Comparison of ENCODE assay signal across 20 mouse cellular contexts in genomic region chr14:104867540-104867939, GRCm38 (mm10).
DNase-seq lines count a peak whose midpoint lies in the region; ATAC-seq and TF ChIP-seq lines count a peak whose summit lies in the region.
"Had no signal": no experiment of that assay in that cellular context is flagged by ENCODE, and none has a peak within 500 bp of the region (broad histone marks: within the 10 kb centered on the region; RNA-seq: fewer than 3 reads in every experiment).

No protein-coding gene starts in this region.

- TF ChIP-seq POLR2A in lung, adult 2 months (IDR thresholded peaks at IDR 0.05; ENCODE audit: borderline replicate concordance, extremely low read depth, low read depth, low read length), result no peak

- WGBS in lung, adult 2 months, result 52% methylated on average over 6 of the region's 6 CpGs

- no peaks in the 10 kb centered on the region for H3K4me1 ChIP-seq in lung, adult 2 months (ENCODE audit: control insufficient read depth, insufficient read depth, low read length)
- H3K4me1 ChIP-seq: embryonic facial prominence, embryonic 15.5 days; forebrain, embryonic 10.5 days; forebrain, embryonic 15.5 days; heart, embryonic 12.5 days had no signal

- peak; percentile 5 to 10 for DNase-seq in heart, adult 18-20 months
- DNase-seq in heart, adult 9 months (ENCODE audit: low spot score in 2 of 2), result no peak
- DNase-seq in lung, postnatal 10 days, result peak; percentile 1
- no peak for DNase-seq in lung, adult 2 months
- peak; percentile 35 for DNase-seq in Muller cell, postnatal 12 days (ENCODE audit: inconsistent ontology term)
- no peak for DNase-seq in kidney, adult 9 months
- DNase-seq: adrenal gland, adult 8-10 months; adrenal gland, postnatal 36 days; cerebellum, adult 2 months; cerebellum, postnatal 10 days; embryo, embryonic 11 days; gastrocnemius, postnatal 14 days had no signal

- TF ChIP-seq CTCF in lung, adult 2 months (IDR thresholded peaks at IDR 0.05; ENCODE audit: insufficient read depth, low read length), result no peak

- ATAC-seq in megakaryocyte, adult 5-6 weeks (ENCODE audit: poor library complexity, severe bottlenecking), result 0 out of 2 replicates have a peak, but pooled peaks have one; percentile 43
- ATAC-seq: forebrain, embryonic 15.5 days; inflammation-experienced regulatory T-cells, adult 6 months had no signal

- H3K4me3 ChIP-seq in lung, adult 2 months (replicated peaks; ENCODE audit: extremely low read depth, low read depth, low read length), result no peak overlapping the region
- H3K4me3 ChIP-seq: embryonic facial prominence, embryonic 15.5 days; erythroblast, embryonic 14.5 days; forebrain, embryonic 10.5 days; forebrain, embryonic 15.5 days; heart, embryonic 12.5 days; hindbrain, embryonic 10.5 days had no signal

Comparison
In these comparisons a context has a peak if more than half of its experiments do, and no peak if none do; other contexts are left out.
1. DNase-seq: peak in heart, adult 18-20 months (2 of 2), lung, postnatal 10 days (single experiment) and Muller cell, postnatal 12 days (single experiment); none in heart, adult 9 months (0 of 2), lung, adult 2 months (single experiment) and kidney, adult 9 months (single experiment).